Mouse (Mus musculus): ENCODE results near the gene Acot7.

DNA sequence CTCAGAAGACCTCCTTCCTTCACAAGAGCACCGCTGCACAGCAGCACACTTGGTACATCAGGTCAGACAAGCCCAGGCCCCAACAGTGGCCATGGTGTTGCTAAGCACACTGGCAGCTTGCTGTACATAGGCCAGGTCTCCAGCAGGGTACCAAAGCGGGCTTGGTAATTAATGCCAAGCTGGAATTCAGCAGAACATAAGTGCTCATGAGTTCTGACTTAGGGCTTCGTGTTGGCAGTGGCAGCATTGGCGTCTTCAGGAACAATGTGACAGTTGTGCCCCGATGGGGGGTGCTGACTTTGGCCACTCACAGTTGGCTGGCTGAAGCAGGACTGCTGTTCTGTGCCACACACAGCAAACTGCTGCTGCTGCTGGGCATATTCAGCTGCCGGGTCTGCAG is 126.8 kb downstream of the Acot7 start:
- TF ChIP-seq CTCF (IDR thresholded peaks at IDR 0.05; ENCODE audit: insufficient read depth, low read depth, low read length) (no peak), POLR2A (IDR thresholded peaks at IDR 0.05; ENCODE audit: insufficient read depth, low read depth, low read length) (no peak)
